In genomic region chr13:101016181-101016580, GRCm38 (mm10) we compare ENCODE assay signal across 21 mouse cellular contexts.
DNase-seq lines count a peak whose midpoint lies in the region; ATAC-seq and TF ChIP-seq lines count a peak whose summit lies in the region.
"Had no signal": no experiment of that assay in that cellular context is flagged by ENCODE, and none has a peak within 500 bp of the region (broad histone marks: within the 10 kb centered on the region; RNA-seq: fewer than 3 reads in every experiment).

No protein-coding gene starts in this region.

- no peak overlapping the region for H3K4me2 ChIP-seq in intestine, embryonic 14.5 days (ENCODE audit: low read length)
- no peak overlapping the region for H3K4me2 ChIP-seq in intestine, postnatal 0 days (replicated peaks; ENCODE audit: low read depth)
- no peak overlapping the region for H3K4me2 ChIP-seq in kidney, embryonic 14.5 days (replicated peaks; ENCODE audit: low read depth, low read length)
- no peak overlapping the region for H3K4me2 ChIP-seq in liver, postnatal 0 days (ENCODE audit: low read depth, low read length)
- no peak overlapping the region for H3K4me2 ChIP-seq in liver, embryonic 11.5 days
- H3K4me2 ChIP-seq in stomach, postnatal 0 days (replicated peaks; ENCODE audit: low read depth) = no peak overlapping the region
- H3K4me2 ChIP-seq: embryonic facial prominence, embryonic 12.5 days; forebrain, embryonic 15.5 days had no signal

- no peaks in the 10 kb centered on the region for H3K4me1 ChIP-seq in intestine, embryonic 14.5 days (replicated peaks; ENCODE audit: control insufficient read depth, insufficient read depth, low read length)
- no peaks in the 10 kb centered on the region for H3K4me1 ChIP-seq in intestine, postnatal 0 days (replicated peaks; ENCODE audit: control insufficient read depth, insufficient read depth, low read length)
- no peaks in the 10 kb centered on the region for H3K4me1 ChIP-seq in kidney, embryonic 14.5 days (ENCODE audit: control insufficient read depth, insufficient read depth, low read length)
- H3K4me1 ChIP-seq in liver, postnatal 0 days (ENCODE audit: insufficient read depth) = no peaks in the 10 kb centered on the region
- no peaks in the 10 kb centered on the region for H3K4me1 ChIP-seq in liver, embryonic 11.5 days (replicated peaks; ENCODE audit: control insufficient read depth, insufficient read depth, low read length)
- no peaks in the 10 kb centered on the region for H3K4me1 ChIP-seq in stomach, postnatal 0 days (replicated peaks; ENCODE audit: control insufficient read depth, insufficient read depth)
- H3K4me1 ChIP-seq: embryonic facial prominence, embryonic 12.5 days; heart, embryonic 10.5 days had no signal

- 49% methylated on average over 1 of the region's 1 CpGs for WGBS in intestine, embryonic 14.5 days
- 27% methylated on average over 1 of the region's 1 CpGs for WGBS in intestine, postnatal 0 days
- 12% methylated on average over 1 of the region's 1 CpGs for WGBS in kidney, embryonic 14.5 days
- 19% methylated on average over 1 of the region's 1 CpGs for WGBS in liver, postnatal 0 days (ENCODE audit: insufficient replicate concordance)
- WGBS in liver, embryonic 11.5 days = 64% methylated on average over 1 of the region's 1 CpGs
- 32% methylated on average over 1 of the region's 1 CpGs for WGBS in stomach, postnatal 0 days

- no peak overlapping the region for H3K27ac ChIP-seq in intestine, embryonic 14.5 days (ENCODE audit: low read depth)
- H3K27ac ChIP-seq in intestine, postnatal 0 days (ENCODE audit: low read depth, low read length) = no peak overlapping the region
- H3K27ac ChIP-seq in kidney, embryonic 14.5 days (ENCODE audit: low read depth, low read length) = no peak overlapping the region
- no peak overlapping the region for H3K27ac ChIP-seq in liver, postnatal 0 days (ENCODE audit: low read depth)
- no peak overlapping the region for H3K27ac ChIP-seq in liver, embryonic 11.5 days (ENCODE audit: low read depth, low read length)
- H3K27ac ChIP-seq in stomach, postnatal 0 days (replicated peaks) = peak overlapping the region; percentile 5; the same call in 1 of the 2 replicates
- H3K27ac ChIP-seq: embryonic facial prominence, embryonic 12.5 days; forebrain, embryonic 15.5 days; heart, embryonic 10.5 days had no signal

- H3K36me3 ChIP-seq in intestine, embryonic 14.5 days (ENCODE audit: control insufficient read depth, insufficient read depth, low read length) = no peaks in the 10 kb centered on the region
- H3K36me3 ChIP-seq in intestine, postnatal 0 days (ENCODE audit: control insufficient read depth, insufficient read depth) = no peaks in the 10 kb centered on the region
- no peaks in the 10 kb centered on the region for H3K36me3 ChIP-seq in kidney, embryonic 14.5 days (ENCODE audit: control insufficient read depth, insufficient read depth, low read length)
- no peaks in the 10 kb centered on the region for H3K36me3 ChIP-seq in liver, postnatal 0 days (replicated peaks; ENCODE audit: insufficient read depth, low read length)
- no peaks in the 10 kb centered on the region for H3K36me3 ChIP-seq in liver, embryonic 11.5 days (ENCODE audit: control insufficient read depth, insufficient read depth, low read length)
- H3K36me3 ChIP-seq in stomach, postnatal 0 days (ENCODE audit: control insufficient read depth, insufficient read depth, low read length) = no peaks in the 10 kb centered on the region
- H3K36me3 ChIP-seq: embryonic facial prominence, embryonic 12.5 days; forebrain, embryonic 15.5 days; G1E; heart, embryonic 10.5 days had no signal

- no peaks in the 10 kb centered on the region for H3K27me3 ChIP-seq in intestine, embryonic 14.5 days (replicated peaks; ENCODE audit: control insufficient read depth, insufficient read depth, low read length)
- no peaks in the 10 kb centered on the region for H3K27me3 ChIP-seq in intestine, postnatal 0 days (replicated peaks; ENCODE audit: control insufficient read depth, insufficient read depth, low read length)
- H3K27me3 ChIP-seq in kidney, embryonic 14.5 days (ENCODE audit: control insufficient read depth, insufficient read depth, low read length) = no peaks in the 10 kb centered on the region
- no peaks in the 10 kb centered on the region for H3K27me3 ChIP-seq in liver, postnatal 0 days (ENCODE audit: insufficient read depth, low read length)
- no peaks in the 10 kb centered on the region for H3K27me3 ChIP-seq in liver, embryonic 11.5 days (replicated peaks; ENCODE audit: control insufficient read depth, insufficient read depth, low read length)
- H3K27me3 ChIP-seq in stomach, postnatal 0 days (ENCODE audit: control insufficient read depth, insufficient read depth, low read length) = no peaks in the 10 kb centered on the region
- H3K27me3 ChIP-seq: embryonic facial prominence, embryonic 12.5 days; forebrain, embryonic 15.5 days had no signal

- TF ChIP-seq EP300 in liver, postnatal 0 days (IDR thresholded peaks at IDR 0.05; ENCODE audit: low read depth) = no peak
- no peak for TF ChIP-seq EP300 in stomach, postnatal 0 days (optimal IDR thresholded peaks at IDR 0.05)

- TF ChIP-seq CTCF in intestine, postnatal 0 days (IDR thresholded peaks at IDR 0.05; ENCODE audit: low read depth) = no peak
- no peak for TF ChIP-seq CTCF in liver, postnatal 0 days (IDR thresholded peaks at IDR 0.05; ENCODE audit: low read depth)
- no peak for TF ChIP-seq CTCF in stomach, postnatal 0 days (IDR thresholded peaks at IDR 0.05; ENCODE audit: low read depth)

- H3K9me3 ChIP-seq in intestine, embryonic 14.5 days (ENCODE audit: control insufficient read depth, low read length) = no peaks in the 10 kb centered on the region
- no peaks in the 10 kb centered on the region for H3K9me3 ChIP-seq in intestine, postnatal 0 days (ENCODE audit: control insufficient read depth)
- peaks cover 4% of the 10 kb centered on the region; the same call in 1 of the 2 replicates for H3K9me3 ChIP-seq in kidney, embryonic 14.5 days (ENCODE audit: control insufficient read depth, low read length)
- no peaks in the 10 kb centered on the region for H3K9me3 ChIP-seq in liver, postnatal 0 days (ENCODE audit: low read length)
- no peaks in the 10 kb centered on the region for H3K9me3 ChIP-seq in liver, embryonic 11.5 days (ENCODE audit: control insufficient read depth, low read length)
- H3K9me3 ChIP-seq in stomach, postnatal 0 days (ENCODE audit: control insufficient read depth, low read length) = no peaks in the 10 kb centered on the region
- H3K9me3 ChIP-seq: embryonic facial prominence, embryonic 12.5 days; forebrain, embryonic 15.5 days; G1E; heart, embryonic 10.5 days had no signal

- no peak overlapping the region for H3K9ac ChIP-seq in intestine, embryonic 14.5 days (ENCODE audit: low read length)
- H3K9ac ChIP-seq in intestine, postnatal 0 days (ENCODE audit: low read depth, low read length) = no peak overlapping the region
- H3K9ac ChIP-seq in kidney, embryonic 14.5 days (ENCODE audit: low read depth, low read length) = no peak overlapping the region
- H3K9ac ChIP-seq in liver, postnatal 0 days (replicated peaks) = no peak overlapping the region
- no peak overlapping the region for H3K9ac ChIP-seq in liver, embryonic 11.5 days (ENCODE audit: low read depth, low read length)
- no peak overlapping the region for H3K9ac ChIP-seq in stomach, postnatal 0 days (ENCODE audit: low read length)
- H3K9ac ChIP-seq: embryonic facial prominence, embryonic 12.5 days; forebrain, embryonic 15.5 days had no signal

- no peak for DNase-seq in intestine, embryonic 14.5 days (ENCODE audit: low spot score)
- DNase-seq in kidney, postnatal 4 days = no peak
- no peak for DNase-seq in liver, postnatal 0 days
- DNase-seq in liver, embryonic 11.5 days (ENCODE audit: low spot score) = no peak
- no peak for DNase-seq in stomach, postnatal 0 days (ENCODE audit: low spot score)
- no peak for DNase-seq in spleen, adult 18-20 months
- DNase-seq: adrenal gland, postnatal 14 days; B cell, adult 2 months; cerebellum, adult 11-12 months; cerebellum, adult 9-10 months; cerebellum, postnatal 25 days; gastrocnemius, postnatal 36 days; heart, postnatal 10 days; heart, postnatal 4 days had no signal

- ATAC-seq in intestine, embryonic 14.5 days (replicated peaks; ENCODE audit: low FRiP score, low TSS enrichment, low read depth) = 0 out of 2 replicates have a peak, but pooled peaks have one; percentile 27
- ATAC-seq in intestine, postnatal 0 days = no peak; the same call in 1 of the 2 replicates
- ATAC-seq in kidney, embryonic 14.5 days (ENCODE audit: low FRiP score, low TSS enrichment) = 0 out of 2 replicates have a peak, but pooled peaks have one; percentile 49
- ATAC-seq in liver, postnatal 0 days = peak; percentile 45; the same call in 1 of the 2 replicates
- no peak for ATAC-seq in liver, embryonic 11.5 days (replicated peaks; ENCODE audit: low FRiP score)
- 0 out of 2 replicates have a peak, but pooled peaks have one; percentile 42 for ATAC-seq in stomach, postnatal 0 days (ENCODE audit: low FRiP score, low TSS enrichment)
- ATAC-seq: CD4-positive, CD25-positive, alpha-beta regulatory T cell, adult 4 months; forebrain, embryonic 15.5 days had no signal

- H3K4me3 ChIP-seq in intestine, embryonic 14.5 days (ENCODE audit: low read depth, low read length) = no peak overlapping the region
- no peak overlapping the region for H3K4me3 ChIP-seq in intestine, postnatal 0 days (ENCODE audit: low read depth, low read length)
- H3K4me3 ChIP-seq in kidney, embryonic 14.5 days (ENCODE audit: low read length) = no peak overlapping the region
- H3K4me3 ChIP-seq in liver, postnatal 0 days (ENCODE audit: low read depth, low read length) = no peak overlapping the region
- H3K4me3 ChIP-seq in liver, embryonic 11.5 days (ENCODE audit: low read depth, low read length) = no peak overlapping the region
- no peak overlapping the region for H3K4me3 ChIP-seq in stomach, postnatal 0 days (ENCODE audit: low read depth, low read length)
- H3K4me3 ChIP-seq: embryonic facial prominence, embryonic 12.5 days; forebrain, embryonic 15.5 days; heart, embryonic 10.5 days had no signal

Comparison
In these comparisons a context has a peak if more than half of its experiments do, and no peak if none do; other contexts are left out.
1. ATAC-seq: peak in intestine, embryonic 14.5 days (single experiment), kidney, embryonic 14.5 days (single experiment), liver, postnatal 0 days (single experiment) and stomach, postnatal 0 days (single experiment); none in intestine, postnatal 0 days (single experiment) and liver, embryonic 11.5 days (single experiment).